Mouse (Mus musculus): ENCODE results near the gene Rundc1. TPM values are rescaled to one million over a fixed set of nuclear protein-coding genes. Genes with fewer than 3 reads are reported as not detected.
"Not testable (repeated sequence)": the region's sequence is repeated elsewhere in the genome, so short reads cannot be mapped to it uniquely, and the experiment has no call there.

Rundc1 gene
- polyA plus RNA-seq, 1 experiment from 2014 or later, result 26.2 TPM

- Histone ChIP-seq H3K36me3 (peaks cover under 1% of the 10 kb centered on the region; the same call in 1 of the 2 replicates), H3K9me3 (no peaks in the 10 kb centered on the region), H3K4me3 (replicated peaks) (peak within 1 kb of the TSS; percentile 72), H3K4me2 (replicated peaks) (peak within 1 kb of the TSS; percentile 94), H3K9ac (replicated peaks) (peak within 1 kb of the TSS; percentile 77), H3K27me3 (peaks cover 5% of the 10 kb centered on the region; the same call in 1 of the 2 replicates), H3K4me1 (replicated peaks) (peaks cover 32% of the 10 kb centered on the region), H3K27ac (peak within 1 kb of the TSS; percentile 84)
- 6% methylated on average over 23 of the region's 23 CpGs for WGBS
- ATAC-seq, result peak; percentile 58
Measured at GRCm38 (mm10) chr11:101424105-101424851, 607 bp upstream of the Rundc1 start, which contains the start of gene Gm27029. Gm27029 (minus strand) TSS chr11:101424796.

DNA sequence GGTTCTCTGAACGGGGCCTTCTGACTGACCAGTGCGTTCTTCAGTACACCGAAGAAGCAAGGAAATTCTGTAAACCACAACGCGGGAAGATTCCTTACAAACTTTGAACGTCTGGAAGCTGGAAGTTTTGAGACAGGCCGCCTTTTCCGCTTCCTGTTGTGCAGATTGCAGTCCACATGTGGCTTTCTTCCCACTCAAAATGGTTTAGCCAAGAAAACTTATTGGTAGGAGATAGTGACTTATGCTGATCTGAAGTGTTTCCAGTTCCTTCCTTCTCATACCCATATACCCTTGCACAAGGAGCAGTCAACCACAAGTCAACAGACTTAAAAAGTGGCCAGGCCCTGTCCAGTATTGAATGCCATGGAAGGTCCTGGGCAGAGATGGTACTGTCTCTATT, 1.3 kb downstream of the Rundc1 start:
- H3K36me3 ChIP-seq, result peaks cover 19% of the 10 kb centered on the region
- peaks cover 5% of the 10 kb centered on the region; the same call in 1 of the 2 replicates for H3K27me3 ChIP-seq
- H3K4me1 ChIP-seq (replicated peaks), result peaks cover 32% of the 10 kb centered on the region
- no peak overlapping the region for H3K27ac ChIP-seq
- peak overlapping the region; percentile 94 for H3K4me2 ChIP-seq (replicated peaks)
- peak overlapping the region; percentile 72 for H3K4me3 ChIP-seq (replicated peaks)
- peak overlapping the region; percentile 77 for H3K9ac ChIP-seq (replicated peaks)
- WGBS, result 77% methylated on average over 8 of the region's 8 CpGs
- H3K9me3 ChIP-seq, result no peaks in the 10 kb centered on the region
- ATAC-seq, result no peak

- H3K9me3 ChIP-seq, result no peaks in the 10 kb centered on the region
- H3K36me3 ChIP-seq, result peaks cover 66% of the 10 kb centered on the region
- no peak overlapping the region for H3K4me3 ChIP-seq (replicated peaks)
- no peak overlapping the region for H3K27ac ChIP-seq
- no peak overlapping the region for H3K4me2 ChIP-seq (replicated peaks)
- no peak overlapping the region for H3K9ac ChIP-seq (replicated peaks)
- 92% methylated on average over 9 of the region's 9 CpGs for whole genome bisulfite sequencing
- no peak for ATAC-seq
- no peaks in the 10 kb centered on the region for H3K27me3 ChIP-seq
- peaks cover 11% of the 10 kb centered on the region for H3K4me1 ChIP-seq (replicated peaks)
Measured at GRCm38 (mm10) chr11:101431327-101431726, 6.4 kb downstream of the Rundc1 start.

GRCm38 (mm10) chr11:101433396-101433795, 8.5 kb downstream of the Rundc1 start:
- H3K27me3 ChIP-seq, result no peaks in the 10 kb centered on the region
- no peak overlapping the region for H3K4me3 ChIP-seq (replicated peaks)
- no peak overlapping the region for H3K9ac ChIP-seq (replicated peaks)
- peaks cover 66% of the 10 kb centered on the region for H3K36me3 ChIP-seq
- 92% methylated on average over 13 of the region's 13 CpGs for WGBS
- no peaks in the 10 kb centered on the region for H3K9me3 ChIP-seq
- ATAC-seq, result no peak
- no peaks in the 10 kb centered on the region for H3K4me1 ChIP-seq (replicated peaks)
- H3K4me2 ChIP-seq (replicated peaks), result no peak overlapping the region
- no peak overlapping the region for H3K27ac ChIP-seq

DNA sequence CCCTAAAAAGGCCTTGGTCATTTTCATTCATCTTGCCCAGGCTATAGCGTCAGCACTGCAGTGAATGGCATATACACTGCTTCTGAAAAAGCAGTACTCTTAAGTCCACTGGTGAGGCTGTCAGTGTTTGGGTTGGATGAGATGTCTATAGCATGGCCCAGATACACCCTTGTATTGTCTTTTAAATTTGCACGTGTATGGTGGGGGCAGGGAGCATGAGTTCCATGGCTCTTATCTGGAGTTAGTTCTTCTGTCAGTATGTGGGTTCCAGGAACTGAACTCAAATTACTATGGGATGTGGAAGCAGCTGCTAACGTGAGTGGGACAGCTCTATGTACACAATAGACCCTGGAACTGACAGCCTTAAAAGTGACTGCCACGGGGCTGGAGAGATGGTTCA, 10.9 kb downstream of the Rundc1 start:
- H3K9me3 ChIP-seq, result no peaks in the 10 kb centered on the region
- no peaks in the 10 kb centered on the region for H3K4me1 ChIP-seq (replicated peaks)
- no peak overlapping the region for H3K9ac ChIP-seq (replicated peaks)
- H3K36me3 ChIP-seq, result peaks cover 50% of the 10 kb centered on the region
- ATAC-seq, result no peak
- no peak overlapping the region for H3K4me3 ChIP-seq (replicated peaks)
- H3K27ac ChIP-seq, result no peak overlapping the region
- 88% methylated on average over 4 of the region's 4 CpGs for WGBS
- no peak overlapping the region for H3K4me2 ChIP-seq (replicated peaks)
- H3K27me3 ChIP-seq, result no peaks in the 10 kb centered on the region

- H3K4me2 ChIP-seq (replicated peaks), result no peak overlapping the region
- H3K4me3 ChIP-seq (replicated peaks), result no peak overlapping the region
- ATAC-seq, result no peak
- peaks cover 39% of the 10 kb centered on the region for H3K36me3 ChIP-seq
- H3K9me3 ChIP-seq, result no peaks in the 10 kb centered on the region
- no peaks in the 10 kb centered on the region for H3K27me3 ChIP-seq
- no peak overlapping the region for H3K9ac ChIP-seq (replicated peaks)
- whole genome bisulfite sequencing, result 35% methylated on average over 4 of the region's 4 CpGs
- H3K27ac ChIP-seq, result no peak overlapping the region
- no peaks in the 10 kb centered on the region for H3K4me1 ChIP-seq (replicated peaks)
Measured at GRCm38 (mm10) chr11:101436916-101437315, 12.0 kb downstream of the Rundc1 start.

DNA sequence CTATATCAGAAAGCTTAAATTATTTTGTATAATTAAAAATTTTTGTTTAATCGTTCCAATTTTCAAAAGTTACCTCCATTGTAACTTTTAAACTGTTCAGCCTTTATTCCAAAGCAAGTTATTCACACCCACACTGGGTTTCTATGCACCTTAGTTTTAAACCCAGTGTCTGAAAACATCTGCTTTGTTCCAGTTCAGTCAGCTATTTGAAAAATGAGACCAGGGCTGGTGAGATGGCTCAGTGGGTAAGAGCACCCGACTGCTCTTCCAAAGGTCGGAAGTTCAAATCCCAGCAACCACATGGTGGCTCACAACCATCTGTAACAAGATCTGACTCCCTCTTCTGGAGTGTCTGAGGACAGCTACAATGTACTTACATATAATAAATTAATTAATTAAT, 13.1 kb downstream of the Rundc1 start:
- not testable (repeated sequence) for H3K4me3 ChIP-seq (replicated peaks); H3K27ac ChIP-seq; H3K4me2 ChIP-seq (replicated peaks); ATAC-seq; H3K9ac ChIP-seq (replicated peaks); H3K4me1 ChIP-seq (replicated peaks); H3K27me3 ChIP-seq; H3K9me3 ChIP-seq
- peaks cover 31% of the 10 kb centered on the region for H3K36me3 ChIP-seq
- WGBS, result 65% methylated on average over 3 of the region's 3 CpGs

DNA sequence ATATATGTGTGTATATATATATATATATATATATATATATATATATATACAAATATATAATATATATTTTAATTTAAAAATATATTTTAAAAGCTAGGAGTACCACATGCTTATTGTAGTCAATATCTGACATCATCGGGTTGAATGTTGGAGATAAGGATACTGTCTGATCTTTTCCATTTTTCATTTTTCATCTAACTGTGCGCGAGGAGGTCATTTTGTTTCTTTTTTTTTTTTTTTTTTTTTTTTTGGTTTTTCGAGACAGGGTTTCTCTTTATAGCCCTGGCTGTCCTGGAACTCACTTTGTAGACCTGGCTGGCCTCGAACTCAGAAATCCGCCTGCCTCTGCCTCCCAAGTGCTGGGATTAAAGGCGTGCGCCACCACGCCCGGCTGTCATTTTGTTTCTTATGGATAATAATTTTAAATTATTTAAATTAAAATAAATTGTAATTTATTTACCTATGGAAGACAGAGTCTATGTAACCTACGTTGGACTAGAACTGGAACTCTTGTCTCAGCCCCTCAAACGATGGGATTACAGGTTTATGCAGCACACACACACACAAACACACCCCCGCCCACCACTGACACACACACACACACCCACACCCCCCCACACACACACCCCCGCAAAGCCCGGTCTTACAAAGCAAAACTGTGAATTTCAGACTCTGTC, 16.7 kb downstream of the Rundc1 start:
- WGBS, result 39% methylated on average over 15 of the region's 15 CpGs
- peaks cover 28% of the 10 kb centered on the region for H3K36me3 ChIP-seq
- H3K27ac ChIP-seq, result peak overlapping the region; percentile 56; the same call in 1 of the 2 replicates
- not testable (repeated sequence) for H3K27me3 ChIP-seq; H3K9me3 ChIP-seq; ATAC-seq; H3K9ac ChIP-seq (replicated peaks)
- H3K4me3 ChIP-seq (replicated peaks), result peak overlapping the region; percentile 20; the same call in 1 of the 2 replicates
- H3K4me1 ChIP-seq (replicated peaks), result peaks cover 23% of the 10 kb centered on the region
- H3K4me2 ChIP-seq (replicated peaks), result peak overlapping the region; percentile 38

- Histone ChIP-seq H3K4me2 (replicated peaks) (peak within 1 kb of the TSS; percentile 92), H3K9ac (replicated peaks) (peak within 1 kb of the TSS; percentile 96), H3K27ac (peak within 1 kb of the TSS; percentile 94), H3K9me3 (no peaks in the 10 kb centered on the region), H3K36me3 (peaks cover 30% of the 10 kb centered on the region), H3K27me3 (no peaks in the 10 kb centered on the region), H3K4me3 (replicated peaks) (peak within 1 kb of the TSS; percentile 85), H3K4me1 (replicated peaks) (peaks cover 23% of the 10 kb centered on the region)
- ATAC-seq, result peak; percentile 99
- WGBS, result under 1% methylated on average over 42 of the region's 42 CpGs
Measured at GRCm38 (mm10) chr11:101442127-101442693, 17.3 kb downstream of the Rundc1 start, which contains the start of gene Rpl27. Rpl27 (plus strand) TSS chr11:101442298.

- H3K9me3 ChIP-seq, result no peaks in the 10 kb centered on the region
- H3K4me3 ChIP-seq (replicated peaks), result peak overlapping the region; percentile 85
- peak overlapping the region; percentile 92 for H3K4me2 ChIP-seq (replicated peaks)
- H3K27ac ChIP-seq, result peak overlapping the region; percentile 94
- no peaks in the 10 kb centered on the region for H3K27me3 ChIP-seq
- H3K4me1 ChIP-seq (replicated peaks), result peaks cover 23% of the 10 kb centered on the region
- peaks cover 30% of the 10 kb centered on the region for H3K36me3 ChIP-seq
- no peak for ATAC-seq
- peak overlapping the region; percentile 96 for H3K9ac ChIP-seq (replicated peaks)
- WGBS, result under 1% methylated on average over 14 of the region's 14 CpGs
Measured at GRCm38 (mm10) chr11:101442760-101443159, 17.9 kb downstream of the Rundc1 start.

DNA sequence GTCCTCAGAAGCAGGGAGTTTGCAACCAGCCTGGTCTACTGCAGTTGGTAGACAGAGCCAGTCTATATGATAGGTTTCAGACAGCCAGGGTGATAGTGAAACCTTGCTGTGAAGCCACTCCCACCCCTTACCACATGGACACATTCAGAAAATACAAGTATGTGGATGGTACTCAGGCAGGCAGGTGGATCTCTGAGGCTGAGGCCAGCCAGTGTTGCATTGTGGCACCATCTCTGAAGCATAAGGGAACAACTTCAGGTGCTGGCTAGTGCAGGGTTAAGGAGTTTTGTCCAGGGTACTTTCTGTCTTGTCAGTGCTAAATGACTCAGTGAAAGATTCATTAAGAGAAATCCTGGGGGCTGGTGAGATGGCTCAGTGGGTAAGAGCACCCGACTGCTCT, 21.4 kb downstream of the Rundc1 start:
- no peaks in the 10 kb centered on the region for H3K9me3 ChIP-seq
- no peak overlapping the region for H3K9ac ChIP-seq (replicated peaks)
- 91% methylated on average over 1 of the region's 1 CpGs for WGBS
- no peak overlapping the region for H3K4me2 ChIP-seq (replicated peaks)
- ATAC-seq, result no peak
- no peak overlapping the region for H3K4me3 ChIP-seq (replicated peaks)
- H3K27me3 ChIP-seq, result no peaks in the 10 kb centered on the region
- H3K27ac ChIP-seq, result no peak overlapping the region
- peaks cover 23% of the 10 kb centered on the region for H3K4me1 ChIP-seq (replicated peaks)
- H3K36me3 ChIP-seq, result peaks cover 30% of the 10 kb centered on the region

GRCm38 (mm10) chr11:101446860-101447259, 22.0 kb downstream of the Rundc1 start:
- not testable (repeated sequence) for H3K4me3 ChIP-seq (replicated peaks); H3K4me2 ChIP-seq (replicated peaks); H3K27ac ChIP-seq; H3K27me3 ChIP-seq; H3K9me3 ChIP-seq; H3K9ac ChIP-seq (replicated peaks); ATAC-seq
- Histone ChIP-seq H3K4me1 (replicated peaks) (peaks cover 23% of the 10 kb centered on the region), H3K36me3 (peaks cover 30% of the 10 kb centered on the region)
- 89% methylated on average over 8 of the region's 8 CpGs for WGBS

Measured in midbrain, embryonic 13.5 days (tissue).